In genomic region chr9:79721056-79721455, GRCm38 (mm10) we compare ENCODE assay signal across 7 mouse cellular contexts. TPM values are rescaled to one million over a fixed set of nuclear protein-coding genes. Genes with fewer than 3 reads are reported as not detected.
A peak's percentile ranks its signal among the peaks of the same experiment; 100 is the strongest.
DNase-seq lines count a peak whose midpoint lies in the region; ATAC-seq and TF ChIP-seq lines count a peak whose summit lies in the region.

No protein-coding gene starts in this region.

- no peak overlapping the region for H3K4me3 ChIP-seq in bone marrow, adult 2 months (replicated peaks; ENCODE audit: control insufficient read depth, low read depth, low read length)
- no peak overlapping the region for H3K4me3 ChIP-seq in forebrain, postnatal 0 days (ENCODE audit: low read depth, low read length)
- H3K4me3 ChIP-seq in intestine, postnatal 0 days (ENCODE audit: low read depth, low read length) = no peak overlapping the region
- H3K4me3 ChIP-seq in lung, embryonic 14.5 days (ENCODE audit: low read depth, low read length) = no peak overlapping the region

- no peaks in the 10 kb centered on the region for H3K9me3 ChIP-seq in forebrain, postnatal 0 days (ENCODE audit: low read length)
- H3K9me3 ChIP-seq in intestine, postnatal 0 days (ENCODE audit: control insufficient read depth) = no peaks in the 10 kb centered on the region
- H3K9me3 ChIP-seq in lung, embryonic 14.5 days (ENCODE audit: low read depth, low read length) = no peaks in the 10 kb centered on the region

- peak; percentile 41; the same call in 1 of the 2 replicates for ATAC-seq in forebrain, postnatal 0 days
- no peak for ATAC-seq in intestine, postnatal 0 days
- ATAC-seq in lung, embryonic 14.5 days (ENCODE audit: insufficient read depth) = no peak

- no peak overlapping the region for H3K27ac ChIP-seq in bone marrow, adult 2 months (ENCODE audit: control insufficient read depth, insufficient read depth, low read depth, low read length, poor library complexity)
- no peak overlapping the region for H3K27ac ChIP-seq in forebrain, postnatal 0 days (ENCODE audit: low read depth, low read length)
- no peak overlapping the region for H3K27ac ChIP-seq in intestine, postnatal 0 days (ENCODE audit: low read depth, low read length)
- no peak overlapping the region for H3K27ac ChIP-seq in lung, embryonic 14.5 days (ENCODE audit: low read depth)

- peaks cover 33% of the 10 kb centered on the region for H3K27me3 ChIP-seq in forebrain, postnatal 0 days (ENCODE audit: insufficient read depth, low read length)
- peaks cover 40% of the 10 kb centered on the region for H3K27me3 ChIP-seq in intestine, postnatal 0 days (replicated peaks; ENCODE audit: control insufficient read depth, insufficient read depth, low read length)
- peaks cover 19% of the 10 kb centered on the region; the same call in 1 of the 2 replicates for H3K27me3 ChIP-seq in lung, embryonic 14.5 days (ENCODE audit: insufficient read depth, low read length)

- H3K4me1 ChIP-seq in bone marrow, adult 2 months (ENCODE audit: control insufficient read depth, insufficient read depth, low read length) = no peaks in the 10 kb centered on the region
- peaks cover 13% of the 10 kb centered on the region; the same call in 1 of the 2 replicates for H3K4me1 ChIP-seq in forebrain, postnatal 0 days (ENCODE audit: insufficient read depth)
- H3K4me1 ChIP-seq in intestine, postnatal 0 days (replicated peaks; ENCODE audit: control insufficient read depth, insufficient read depth, low read length) = no peaks in the 10 kb centered on the region; the same call in 1 of the 2 replicates
- H3K4me1 ChIP-seq in lung, embryonic 14.5 days (ENCODE audit: insufficient read depth) = 0 out of 2 replicates have a peak, but pooled peaks cover 4% of the 10 kb centered on the region

- 10% methylated on average over 9 of the region's 9 CpGs for WGBS in bone marrow, adult 2 months
- WGBS in forebrain, postnatal 0 days = 7% methylated on average over 9 of the region's 9 CpGs
- 10% methylated on average over 9 of the region's 9 CpGs for WGBS in intestine, postnatal 0 days
- 9% methylated on average over 9 of the region's 9 CpGs for WGBS in lung, embryonic 14.5 days

- H3K36me3 ChIP-seq in forebrain, postnatal 0 days (ENCODE audit: insufficient read depth) = no peaks in the 10 kb centered on the region
- no peaks in the 10 kb centered on the region for H3K36me3 ChIP-seq in intestine, postnatal 0 days (ENCODE audit: control insufficient read depth, insufficient read depth)
- no peaks in the 10 kb centered on the region for H3K36me3 ChIP-seq in lung, embryonic 14.5 days (ENCODE audit: insufficient read depth)

- H3K4me2 ChIP-seq in forebrain, postnatal 0 days (ENCODE audit: low read depth) = 0 out of 2 replicates have a peak overlapping the region, but pooled peaks have one; percentile 20
- H3K4me2 ChIP-seq in intestine, postnatal 0 days (replicated peaks; ENCODE audit: low read depth) = no peak overlapping the region
- H3K4me2 ChIP-seq in lung, embryonic 14.5 days = no peak overlapping the region

- H3K9ac ChIP-seq in forebrain, postnatal 0 days = no peak overlapping the region
- H3K9ac ChIP-seq in intestine, postnatal 0 days (ENCODE audit: low read depth, low read length) = no peak overlapping the region
- H3K9ac ChIP-seq in lung, embryonic 14.5 days = no peak overlapping the region

- peak; percentile 72 for DNase-seq in testis, postnatal 10 days (ENCODE audit: low spot score)
- DNase-seq in testis, postnatal 14 days (ENCODE audit: low spot score) = no peak
- peak; percentile 85 for DNase-seq in forebrain, postnatal 0 days
- DNase-seq in lung, embryonic 14.5 days = peak; percentile 89
- DNase-seq in right cerebral cortex, postnatal 14 days = peak; percentile 72

- no peak for TF ChIP-seq POLR2A in bone marrow, adult 2 months (IDR thresholded peaks at IDR 0.05; ENCODE audit: borderline replicate concordance, control insufficient read depth, low read depth, low read length)

- TF ChIP-seq CTCF in bone marrow, adult 2 months (IDR thresholded peaks at IDR 0.05; ENCODE audit: control insufficient read depth, insufficient read depth, low read length) = peak; percentile 26; the same call in 1 of the 2 replicates
- peak; percentile 84 for TF ChIP-seq CTCF in forebrain, postnatal 0 days (IDR thresholded peaks at IDR 0.05; ENCODE audit: low read depth)
- TF ChIP-seq CTCF in intestine, postnatal 0 days (IDR thresholded peaks at IDR 0.05; ENCODE audit: low read depth) = peak; percentile 79
- TF ChIP-seq CTCF in lung, embryonic 14.5 days (IDR thresholded peaks at IDR 0.05; ENCODE audit: low read depth) = peak; percentile 74

RNA-seq across cellular contexts. Expression of gene Col12a1, which starts 2.4 kb away (rescaled TPM):
- polyA plus RNA-seq in bone marrow, adult 2 months (2011; ENCODE audit: insufficient read depth, insufficient read length, low replicate concordance, missing spikeins) = 2.8 and 6.5 TPM in 2 replicates
- 12.4 and 29.8 TPM in 2 replicates for total RNA-seq in forebrain, postnatal 0 days (2014; rRNA removed)
- polyA plus RNA-seq in forebrain, postnatal 0 days (2015; fragmentation: Nextera tagmentation; extraction: Ambion mirVana) = 5.2 and 7.0 TPM in 2 replicates
- 16.6 and 17.0 TPM in 2 replicates for polyA plus RNA-seq in intestine, postnatal 0 days (2015; fragmentation: Nextera tagmentation; extraction: Ambion mirVana)
- polyA plus RNA-seq in lung, embryonic 14.5 days (2014; fragmentation: Nextera tagmentation; extraction: Ambion mirVana) = 19.4 and 21.4 TPM in 2 replicates

RNA-seq across cellular contexts. Expression of gene Cox7a2, which starts 38.6 kb away (rescaled TPM):
- polyA plus RNA-seq in bone marrow, adult 2 months (2011; ENCODE audit: insufficient read depth, insufficient read length, low replicate concordance, missing spikeins) = 214 and 333 TPM in 2 replicates
- 435 and 605 TPM in 2 replicates for total RNA-seq in forebrain, postnatal 0 days (2014; rRNA removed)
- polyA plus RNA-seq in forebrain, postnatal 0 days (2015; fragmentation: Nextera tagmentation; extraction: Ambion mirVana) = 956 and 1,227 TPM in 2 replicates
- polyA plus RNA-seq in intestine, postnatal 0 days (2015; fragmentation: Nextera tagmentation; extraction: Ambion mirVana) = 1,275 and 1,366 TPM in 2 replicates
- 650 and 710 TPM in 2 replicates for polyA plus RNA-seq in lung, embryonic 14.5 days (2014; fragmentation: Nextera tagmentation; extraction: Ambion mirVana)

Comparison
In these comparisons a context has a peak if more than half of its experiments do, and no peak if none do; other contexts are left out.
1. CTCF ChIP-seq: peak in every context shown above with its lines; median percentile 84 in forebrain, postnatal 0 days; 79 in intestine, postnatal 0 days; 74 in lung, embryonic 14.5 days; 26 in bone marrow, adult 2 months.